Mouse (Mus musculus): ENCODE results near the gene Gm4513. TPM values are rescaled to one million over a fixed set of nuclear protein-coding genes. Genes with fewer than 3 reads are reported as not detected.
"Not testable (repeated sequence)": the region's sequence is repeated elsewhere in the genome, so short reads cannot be mapped to it uniquely, and the experiment has no call there.

Gm4513 gene
- total RNA-seq (2014; rRNA removed) (not detected in 2 replicates), polyA plus RNA-seq (2015; fragmentation: Nextera tagmentation; extraction: Ambion mirVana) (not detected in 2 replicates)

GRCm38 (mm10) chr7:20598921-20599320 is at the start of gene Gm4513:
TSS of gene Gm4513 (minus strand) at chr7:20599021.
- H3K27ac ChIP-seq (ENCODE audit: low read depth, low read length); ATAC-seq (ENCODE audit: low FRiP score); H3K4me1 ChIP-seq (ENCODE audit: insufficient read depth, low read length); DNase-seq (ENCODE audit: low spot score); H3K4me3 ChIP-seq (ENCODE audit: low read depth, low read length); H3K27me3 ChIP-seq (ENCODE audit: insufficient read depth, low read length); H3K4me2 ChIP-seq (ENCODE audit: low read depth, low read length, poor library complexity, severe bottlenecking); H3K36me3 ChIP-seq (ENCODE audit: insufficient read depth, low read length); H3K9me3 ChIP-seq (ENCODE audit: low read length); H3K9ac ChIP-seq (replicated peaks; ENCODE audit: low read length, poor library complexity, severe bottlenecking): not testable (repeated sequence)
- WGBS, result 79% methylated on average over 3 of the region's 5 CpGs

GRCm38 (mm10) chr7:20576141-20576540 is 22.7 kb downstream of the Gm4513 start, which contains the start of gene Gm4141:
TSS of gene Gm4141 (minus strand) at chr7:20576241.
- H3K27ac ChIP-seq (ENCODE audit: low read depth, low read length); ATAC-seq (ENCODE audit: low FRiP score); H3K4me1 ChIP-seq (ENCODE audit: insufficient read depth, low read length); H3K36me3 ChIP-seq (ENCODE audit: insufficient read depth, low read length); H3K27me3 ChIP-seq (ENCODE audit: insufficient read depth, low read length); H3K9ac ChIP-seq (replicated peaks; ENCODE audit: low read length, poor library complexity, severe bottlenecking); H3K9me3 ChIP-seq (ENCODE audit: low read length); H3K4me2 ChIP-seq (ENCODE audit: low read depth, low read length, poor library complexity, severe bottlenecking); DNase-seq (ENCODE audit: low spot score); H3K4me3 ChIP-seq (ENCODE audit: low read depth, low read length): not testable (repeated sequence)
- WGBS, result no CpG with 5 or more reads among the region's 3 CpGs

GRCm38 (mm10) chr7:20545657-20546056 is 53.2 kb downstream of the Gm4513 start, which contains the start of gene Gm5726:
TSS of gene Gm5726 (minus strand) at chr7:20545757.
- not testable (repeated sequence) for H3K36me3 ChIP-seq (ENCODE audit: insufficient read depth, low read length); H3K27ac ChIP-seq (ENCODE audit: low read depth, low read length)
- WGBS, result no CpG with 5 or more reads among the region's 1 CpGs

More at GRCm38 (mm10) chr7:20545657-20546056, 53.2 kb downstream of the Gm4513 start, which contains the start of gene Gm5726:
- not testable (repeated sequence) for H3K9ac ChIP-seq (replicated peaks; ENCODE audit: low read length, poor library complexity, severe bottlenecking); H3K4me1 ChIP-seq (ENCODE audit: insufficient read depth, low read length); H3K27me3 ChIP-seq (ENCODE audit: insufficient read depth, low read length); H3K4me3 ChIP-seq (ENCODE audit: low read depth, low read length); ATAC-seq (ENCODE audit: low FRiP score); DNase-seq (ENCODE audit: low spot score); H3K9me3 ChIP-seq (ENCODE audit: low read length); H3K4me2 ChIP-seq (ENCODE audit: low read depth, low read length, poor library complexity, severe bottlenecking)

Other genes starting within 250 kb of the Gm4513 start
- gene Gm5728, start 223.6 kb downstream of the Gm4513 start, total RNA-seq (2014; rRNA removed), result not detected in 2 replicates
- not detected in 2 replicates for gene Gm5728, start 223.6 kb downstream of the Gm4513 start, polyA plus RNA-seq (2015; fragmentation: Nextera tagmentation; extraction: Ambion mirVana)
- not detected in 2 replicates for gene Vmn1r100, start 181.1 kb downstream of the Gm4513 start, total RNA-seq (2014; rRNA removed)
- gene Vmn1r100, start 181.1 kb downstream of the Gm4513 start, polyA plus RNA-seq (2015; fragmentation: Nextera tagmentation; extraction: Ambion mirVana), result not detected in 2 replicates
- not detected in 2 replicates for gene Vmn1r101, start 156.4 kb downstream of the Gm4513 start, total RNA-seq (2014; rRNA removed)
- not detected in 2 replicates for gene Vmn1r101, start 156.4 kb downstream of the Gm4513 start, polyA plus RNA-seq (2015; fragmentation: Nextera tagmentation; extraction: Ambion mirVana)
- gene Gm10670, start 124.1 kb downstream of the Gm4513 start, total RNA-seq (2014; rRNA removed), result not detected in 2 replicates
- gene Gm10670, start 124.1 kb downstream of the Gm4513 start, polyA plus RNA-seq (2015; fragmentation: Nextera tagmentation; extraction: Ambion mirVana), result not detected in 2 replicates
- not detected in 2 replicates for gene Vmn1r103, start 88.5 kb downstream of the Gm4513 start, total RNA-seq (2014; rRNA removed)
- not detected in 2 replicates for gene Vmn1r103, start 88.5 kb downstream of the Gm4513 start, polyA plus RNA-seq (2015; fragmentation: Nextera tagmentation; extraction: Ambion mirVana)
- not detected in 2 replicates for gene Vmn1r104, start 65.2 kb downstream of the Gm4513 start, total RNA-seq (2014; rRNA removed)
- gene Vmn1r104, start 65.2 kb downstream of the Gm4513 start, polyA plus RNA-seq (2015; fragmentation: Nextera tagmentation; extraction: Ambion mirVana), result not detected in 2 replicates
- gene Gm5726, start 53.3 kb downstream of the Gm4513 start, total RNA-seq (2014; rRNA removed), result not detected in 2 replicates
- gene Gm5726, start 53.3 kb downstream of the Gm4513 start, polyA plus RNA-seq (2015; fragmentation: Nextera tagmentation; extraction: Ambion mirVana), result not detected in 2 replicates
- not detected in 2 replicates for gene Gm4141, start 22.8 kb downstream of the Gm4513 start, total RNA-seq (2014; rRNA removed)
- gene Gm4141, start 22.8 kb downstream of the Gm4513 start, polyA plus RNA-seq (2015; fragmentation: Nextera tagmentation; extraction: Ambion mirVana), result not detected in 2 replicates
- gene Vmn1r107, start 69.9 kb upstream of the Gm4513 start, total RNA-seq (2014; rRNA removed), result not detected in 2 replicates
- gene Vmn1r107, start 69.9 kb upstream of the Gm4513 start, polyA plus RNA-seq (2015; fragmentation: Nextera tagmentation; extraction: Ambion mirVana), result not detected in 2 replicates
- gene Vmn1r111, start 104.2 kb upstream of the Gm4513 start, total RNA-seq (2014; rRNA removed), result not detected in 2 replicates
- gene Vmn1r111, start 104.2 kb upstream of the Gm4513 start, polyA plus RNA-seq (2015; fragmentation: Nextera tagmentation; extraction: Ambion mirVana), result not detected in 2 replicates
- not detected in 2 replicates for gene Gm10668, start 131.6 kb upstream of the Gm4513 start, total RNA-seq (2014; rRNA removed)
- not detected in 2 replicates for gene Gm10668, start 131.6 kb upstream of the Gm4513 start, polyA plus RNA-seq (2015; fragmentation: Nextera tagmentation; extraction: Ambion mirVana)
- gene Vmn1r112, start 172.2 kb upstream of the Gm4513 start, total RNA-seq (2014; rRNA removed), result not detected in 2 replicates
- gene Vmn1r112, start 172.2 kb upstream of the Gm4513 start, polyA plus RNA-seq (2015; fragmentation: Nextera tagmentation; extraction: Ambion mirVana), result not detected in 2 replicates
- gene Vmn1r113, start 188.3 kb upstream of the Gm4513 start, total RNA-seq (2014; rRNA removed), result not detected in 2 replicates
- gene Vmn1r113, start 188.3 kb upstream of the Gm4513 start, polyA plus RNA-seq (2015; fragmentation: Nextera tagmentation; extraction: Ambion mirVana), result not detected in 2 replicates
- not detected in 2 replicates for gene Vmn1r114, start 213.2 kb upstream of the Gm4513 start, total RNA-seq (2014; rRNA removed)
- gene Vmn1r114, start 213.2 kb upstream of the Gm4513 start, polyA plus RNA-seq (2015; fragmentation: Nextera tagmentation; extraction: Ambion mirVana), result not detected in 2 replicates
- gene Vmn1r115, start 246.0 kb upstream of the Gm4513 start, total RNA-seq (2014; rRNA removed), result not detected in 2 replicates
- not detected in 2 replicates for gene Vmn1r115, start 246.0 kb upstream of the Gm4513 start, polyA plus RNA-seq (2015; fragmentation: Nextera tagmentation; extraction: Ambion mirVana)